Mouse (Mus musculus): ENCODE data around the gene Jmjd4.

The Jmjd4 gene

DNA sequence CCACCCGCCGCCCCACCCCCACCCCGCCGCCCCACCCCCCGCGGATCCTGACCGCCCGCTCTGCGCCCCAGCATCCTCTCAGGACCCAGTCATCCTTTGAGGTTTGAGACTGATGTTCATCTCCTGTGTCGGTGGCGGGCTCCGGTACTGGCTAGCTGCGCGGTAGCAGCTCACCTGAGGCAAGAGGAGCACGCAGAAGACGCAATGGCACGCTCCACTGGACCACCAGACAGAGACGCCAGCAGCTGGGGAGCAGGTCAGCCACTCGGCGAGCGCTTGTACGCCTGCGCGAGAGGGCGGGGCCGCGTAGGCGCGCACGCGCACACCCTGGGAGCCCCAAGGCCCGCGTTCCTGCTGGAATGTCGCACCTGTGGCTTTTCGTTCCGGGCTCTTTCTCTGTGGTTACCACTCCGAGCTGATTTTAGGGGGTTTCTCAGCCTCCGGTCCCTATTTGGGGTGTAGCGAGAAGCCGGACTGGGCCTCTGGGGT is at the start of gene Jmjd4:
Gene Jmjd4, plus strand, starts transcription at position 305 of the 489 bp plus-strand sequence.
- DNase-seq (ENCODE audit: extremely low read depth, low read depth, low spot score): no peak

DNA sequence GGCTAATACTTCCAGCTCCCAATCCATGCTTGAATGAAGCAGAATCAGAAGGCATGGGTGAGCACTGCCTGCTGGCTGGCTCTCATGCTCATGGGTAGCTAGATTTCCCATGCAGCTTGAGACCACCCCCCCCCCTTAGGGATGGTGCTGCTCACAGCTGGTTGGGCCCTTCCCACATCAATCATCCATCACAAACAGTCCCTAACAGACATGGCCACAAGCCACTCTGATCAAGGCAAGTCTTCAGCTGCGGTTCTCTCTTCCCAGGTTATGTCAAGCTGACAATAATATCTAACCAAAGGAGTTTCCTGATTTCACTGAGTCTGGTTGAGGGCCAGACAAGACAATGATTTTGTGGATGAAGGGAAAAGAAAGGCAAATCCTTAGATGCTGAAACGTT is 49.0 kb upstream of the Jmjd4 start:
- no peak for DNase-seq (ENCODE audit: extremely low read depth, low read depth, low spot score)

- DNase-seq (ENCODE audit: extremely low read depth, low read depth, low spot score): no peak
Observed at GRCm38 (mm10) chr11:59405761-59406160, 44.1 kb upstream of the Jmjd4 start.

DNA sequence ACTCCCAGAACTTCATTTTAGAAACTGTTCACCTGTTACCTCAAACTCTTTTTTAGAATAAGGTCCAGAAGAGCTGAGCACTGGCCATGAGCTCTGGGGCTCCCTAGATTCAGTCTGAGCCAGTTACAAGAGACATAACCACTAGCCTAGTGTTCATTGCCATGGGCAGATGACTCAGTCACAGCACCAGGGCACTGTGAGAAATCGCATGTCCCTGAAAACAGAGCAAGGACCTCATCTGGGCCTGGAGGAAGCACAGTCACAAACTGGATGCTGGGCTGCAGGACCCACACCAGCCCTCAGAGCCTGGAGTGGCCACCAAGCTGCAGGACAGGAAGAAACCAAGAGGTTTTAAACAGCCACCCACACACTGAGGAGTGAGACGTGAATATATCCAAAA is 39.0 kb upstream of the Jmjd4 start:
- no peak for DNase-seq (ENCODE audit: extremely low read depth, low read depth, low spot score)

DNA sequence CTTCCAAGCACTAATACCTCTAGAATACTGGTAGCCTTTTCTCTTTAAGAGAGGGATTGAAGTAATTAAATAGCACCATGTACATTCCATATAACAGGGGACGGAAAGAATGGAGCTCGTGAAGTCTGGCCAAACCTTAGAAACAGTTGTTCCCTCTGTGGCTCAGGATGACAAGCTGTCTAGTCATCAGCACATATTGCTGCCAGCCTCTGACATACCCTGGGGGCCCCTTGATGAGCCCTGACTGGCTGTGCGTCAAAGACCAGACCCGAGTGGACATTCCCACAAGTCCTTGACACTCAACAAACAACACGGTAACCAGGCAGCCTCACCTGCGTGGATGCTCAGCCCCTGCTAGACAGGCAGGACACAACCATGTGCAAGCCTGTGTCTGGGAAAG is 37.8 kb upstream of the Jmjd4 start:
- DNase-seq (ENCODE audit: extremely low read depth, low read depth, low spot score): no peak

DNA sequence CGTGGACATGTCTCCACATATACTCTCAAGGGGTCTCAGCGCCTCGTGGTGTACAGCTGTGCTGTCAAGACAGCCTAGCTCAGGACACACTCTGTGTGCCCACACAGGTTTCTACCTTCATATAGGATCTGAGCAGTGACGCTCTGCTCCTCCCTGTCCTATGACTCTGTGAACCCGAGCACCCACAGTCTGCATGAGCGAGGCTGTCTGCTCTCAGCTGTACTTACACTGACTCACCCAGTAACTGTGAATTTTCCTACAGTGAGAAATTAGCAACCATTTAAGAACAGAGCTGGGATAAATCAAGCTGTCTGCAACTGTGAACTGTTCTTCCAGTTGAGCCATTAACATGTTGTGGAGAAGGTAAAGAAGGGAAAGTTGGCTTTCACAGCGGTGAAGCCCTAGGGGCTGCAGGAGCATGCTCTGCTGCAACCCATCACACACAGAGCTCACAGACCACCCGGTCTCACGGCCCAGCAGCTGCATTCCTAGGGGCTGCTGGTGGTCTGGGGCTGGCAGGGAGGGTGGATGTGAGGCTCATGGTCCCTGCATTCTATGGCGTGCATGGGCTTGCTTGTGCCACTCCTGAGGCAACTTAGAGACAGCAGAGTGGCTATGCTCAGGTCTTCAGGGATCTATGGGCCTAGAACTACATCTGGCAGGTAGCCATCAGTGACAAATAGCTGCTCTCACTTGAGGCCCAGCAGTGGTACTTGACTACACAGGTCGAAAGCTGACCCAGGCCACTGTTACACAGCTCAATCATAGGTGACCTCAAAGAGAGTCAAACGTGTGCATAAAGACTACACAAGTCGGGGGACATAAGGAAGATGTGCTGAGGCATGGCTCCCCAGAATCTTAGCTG is 36.6 kb upstream of the Jmjd4 start:
- DNase-seq (ENCODE audit: extremely low read depth, low read depth, low spot score): no peak

GRCm38 (mm10) chr11:59418708-59419107 is 31.1 kb upstream of the Jmjd4 start:
- DNase-seq (ENCODE audit: extremely low read depth, low read depth, low spot score): no peak

DNA sequence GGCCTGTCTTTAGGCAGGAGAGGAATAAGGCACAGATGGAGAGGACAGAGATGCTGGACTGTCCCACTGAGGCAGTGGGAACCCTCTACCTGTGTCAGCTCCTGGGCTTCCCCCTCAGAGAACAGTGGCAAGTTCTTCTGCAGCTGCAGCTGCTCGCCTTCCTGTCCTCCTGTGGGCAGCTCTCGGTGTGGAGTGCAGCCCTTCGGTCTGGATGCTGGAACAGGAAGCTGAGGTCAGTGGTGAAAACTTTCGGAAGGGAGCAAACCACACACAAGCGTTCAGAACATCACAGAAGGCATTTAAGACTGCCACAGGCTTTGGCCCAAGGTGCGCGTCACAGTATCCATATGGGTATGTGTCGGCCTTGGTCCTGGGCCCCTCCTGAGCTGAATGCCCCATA is 28.4 kb upstream of the Jmjd4 start:
- DNase-seq (ENCODE audit: extremely low read depth, low read depth, low spot score): no peak

DNA sequence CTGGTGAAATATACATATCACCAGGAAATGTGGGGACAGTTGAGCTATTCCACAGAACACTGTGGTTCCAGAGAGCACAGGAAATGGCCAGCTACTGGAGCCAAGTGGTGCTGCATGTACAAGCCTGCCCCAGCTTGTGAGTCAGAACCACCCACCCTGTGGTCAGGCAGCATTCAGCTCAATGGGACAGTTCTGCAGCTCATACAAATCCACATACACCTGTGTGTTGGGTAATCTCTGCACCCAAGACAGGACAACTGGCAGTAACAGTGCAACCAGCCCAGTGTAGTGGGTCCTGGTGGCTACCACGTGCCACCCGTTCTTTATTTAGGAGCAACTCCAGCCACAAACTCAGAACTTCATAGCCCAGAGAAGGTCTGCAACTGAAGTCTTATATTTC is 27.9 kb upstream of the Jmjd4 start:
- DNase-seq (ENCODE audit: extremely low read depth, low read depth, low spot score): peak; percentile 52

GRCm38 (mm10) chr11:59423010-59423588 is 26.7 kb upstream of the Jmjd4 start:
- DNase-seq (ENCODE audit: extremely low read depth, low read depth, low spot score): no peak

DNA sequence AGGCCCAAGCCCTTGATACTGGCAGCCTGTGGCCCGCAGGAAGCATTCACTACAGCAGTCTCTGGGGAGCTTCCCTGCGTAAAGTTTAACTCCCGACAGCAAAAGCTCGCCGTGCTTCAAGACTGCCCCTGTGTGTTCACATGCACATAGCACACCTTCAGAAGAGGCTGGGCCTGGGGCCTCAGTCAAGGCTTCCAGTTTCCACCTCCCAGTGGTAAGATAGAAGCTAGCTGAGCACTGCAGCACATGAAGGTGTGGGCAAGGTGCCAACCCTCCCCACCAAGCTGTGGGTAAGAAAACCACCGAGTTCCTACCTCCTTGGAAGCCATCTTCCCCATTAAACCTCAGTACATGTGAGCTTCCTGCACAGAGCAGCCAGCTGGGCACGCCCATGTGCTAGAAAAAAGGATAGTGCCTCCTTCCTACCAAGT is 24.2 kb upstream of the Jmjd4 start:
- no peak for DNase-seq (ENCODE audit: extremely low read depth, low read depth, low spot score)

DNA sequence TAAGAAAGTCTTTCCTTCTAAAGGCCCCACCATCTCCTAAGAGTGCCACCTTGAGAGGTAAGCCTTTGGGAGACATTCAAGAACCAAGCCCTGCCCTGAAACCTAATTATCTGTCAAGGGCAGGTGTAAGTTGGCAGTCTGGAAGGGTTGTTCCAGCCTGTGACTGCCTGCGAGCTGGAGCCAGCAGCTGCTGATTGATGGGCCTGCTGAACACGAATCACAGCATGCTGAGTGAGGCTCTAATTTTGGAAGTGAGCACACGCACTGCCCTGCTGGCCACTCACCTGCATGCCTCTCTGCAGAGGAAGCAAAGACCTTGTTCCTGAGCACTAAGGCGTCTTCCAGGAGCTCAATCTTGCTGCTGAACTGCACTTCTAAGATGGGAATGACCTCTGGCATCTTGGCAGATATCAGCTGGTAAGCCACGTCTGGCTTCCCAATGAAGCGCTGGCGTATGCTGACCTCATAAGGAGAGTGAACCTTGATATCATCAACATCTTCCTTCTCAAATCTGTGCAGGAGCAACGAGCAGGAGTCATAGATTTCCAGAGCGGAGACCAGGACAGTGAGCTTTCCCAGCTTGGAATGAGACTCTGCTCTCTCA is 21.7 kb upstream of the Jmjd4 start:
- no peak for DNase-seq (ENCODE audit: extremely low read depth, low read depth, low spot score)

DNA sequence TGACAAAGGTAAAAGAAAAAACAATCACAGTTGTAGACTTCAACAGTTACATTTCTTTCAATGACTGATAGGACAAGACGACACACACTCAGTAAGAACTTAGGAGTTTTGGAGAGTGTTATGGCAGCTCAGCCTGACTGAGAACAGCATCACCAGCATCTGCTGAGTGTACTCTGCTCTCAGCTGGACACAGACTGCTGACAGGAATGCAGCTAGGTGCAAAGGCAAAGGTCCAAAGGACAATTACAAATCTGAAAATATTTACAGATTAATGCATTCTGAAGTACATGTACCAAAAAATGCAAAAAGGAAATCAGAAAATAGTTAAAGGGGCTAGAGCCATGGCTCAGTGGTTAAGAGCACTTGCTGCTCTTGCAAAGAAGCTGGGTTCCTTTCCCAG is 19.9 kb upstream of the Jmjd4 start:
- no peak for DNase-seq (ENCODE audit: extremely low read depth, low read depth, low spot score)

DNA sequence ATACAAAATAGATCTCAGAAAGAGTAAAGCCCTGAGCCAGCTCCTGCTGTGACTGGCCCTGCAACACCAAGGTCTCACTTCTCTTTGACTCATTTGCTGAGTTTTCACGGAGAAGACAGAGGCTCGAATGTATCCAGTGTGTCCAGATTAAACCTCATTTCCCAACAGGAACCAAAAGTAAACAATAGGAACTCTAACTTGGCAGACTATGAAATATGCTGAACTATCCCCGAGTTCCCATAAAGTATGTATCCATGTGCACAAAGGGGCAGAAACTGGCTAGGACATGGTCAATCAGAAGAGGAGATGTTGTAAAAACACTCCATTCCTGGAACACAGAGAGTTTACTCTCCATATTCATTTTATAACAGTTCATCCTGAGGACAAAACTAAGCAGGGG is 17.6 kb upstream of the Jmjd4 start:
- no peak for DNase-seq (ENCODE audit: extremely low read depth, low read depth, low spot score)

- no peak for DNase-seq (ENCODE audit: extremely low read depth, low read depth, low spot score)
Observed at GRCm38 (mm10) chr11:59437954-59438353, 11.9 kb upstream of the Jmjd4 start.

DNA sequence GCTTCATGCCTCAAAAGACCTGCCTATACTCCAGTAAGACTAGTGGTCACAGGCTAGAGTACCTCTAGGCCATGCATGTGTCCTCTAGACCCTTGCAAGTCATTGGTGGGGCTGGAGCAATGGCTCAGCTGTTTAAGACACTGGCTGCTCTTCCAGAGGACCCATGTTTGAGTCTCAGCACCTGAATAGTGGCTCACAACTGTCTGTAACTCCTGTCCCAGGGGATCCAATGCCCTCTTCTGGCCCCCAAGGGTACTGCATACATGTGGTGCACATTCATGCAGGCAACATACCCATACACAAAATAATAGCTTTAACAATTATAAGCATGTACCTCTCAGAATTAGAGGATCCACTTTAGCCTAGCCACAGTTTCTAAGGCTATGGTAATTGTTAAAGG is 6.7 kb upstream of the Jmjd4 start:
- no peak for DNase-seq (ENCODE audit: extremely low read depth, low read depth, low spot score)

- no peak for DNase-seq (ENCODE audit: extremely low read depth, low read depth, low spot score)
Observed at GRCm38 (mm10) chr11:59450230-59450771, 456 bp downstream of the Jmjd4 start.

- DNase-seq (ENCODE audit: extremely low read depth, low read depth, low spot score): no peak
Observed at GRCm38 (mm10) chr11:59451086-59451485, 1.2 kb downstream of the Jmjd4 start, which contains the start of gene Snap47. Gene Snap47 (minus strand): TSS chr11:59451186.

GRCm38 (mm10) chr11:59456346-59456745 is 6.5 kb downstream of the Jmjd4 start:
- DNase-seq (ENCODE audit: extremely low read depth, low read depth, low spot score): no peak

DNA sequence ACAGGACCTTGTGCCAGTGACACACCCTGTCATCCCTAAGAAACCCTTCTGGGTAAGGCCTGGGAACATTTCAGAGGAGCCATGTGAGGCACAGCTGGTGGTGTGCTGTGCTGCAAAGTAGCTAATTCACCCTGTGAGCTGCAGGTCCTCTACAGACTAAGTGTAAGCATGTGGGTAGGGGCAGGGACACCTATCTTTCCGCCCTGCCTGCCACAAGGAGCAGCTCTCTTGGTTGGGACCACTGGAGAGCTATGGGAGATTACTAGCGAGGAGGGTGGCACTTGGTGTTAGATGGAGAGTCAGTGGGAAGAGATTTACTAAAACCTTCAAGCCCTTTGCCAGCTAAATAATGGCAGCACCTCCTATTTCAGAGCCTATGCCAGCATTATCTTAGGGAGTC is 7.0 kb downstream of the Jmjd4 start:
- DNase-seq (ENCODE audit: extremely low read depth, low read depth, low spot score): no peak

DNA sequence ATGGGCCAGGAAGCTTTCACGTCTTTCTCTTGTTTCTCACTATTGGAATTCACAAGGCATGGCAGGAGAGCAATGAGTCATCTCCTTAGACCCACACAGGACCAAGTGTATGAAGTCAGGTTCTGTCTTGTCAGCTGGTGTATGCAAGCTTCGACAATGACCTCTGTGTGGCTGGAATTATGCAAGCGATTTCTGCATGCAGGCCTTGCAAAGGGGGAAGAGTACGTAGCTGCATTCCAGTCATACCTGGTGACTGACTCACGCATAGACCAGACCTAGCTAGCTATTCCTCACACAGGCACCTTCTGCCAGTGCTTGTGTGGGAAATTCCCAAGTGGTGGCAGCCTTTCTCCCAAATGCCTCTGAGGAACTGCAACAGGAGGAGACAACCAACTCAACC is 9.1 kb downstream of the Jmjd4 start:
- DNase-seq (ENCODE audit: extremely low read depth, low read depth, low spot score): peak; percentile 99

DNA sequence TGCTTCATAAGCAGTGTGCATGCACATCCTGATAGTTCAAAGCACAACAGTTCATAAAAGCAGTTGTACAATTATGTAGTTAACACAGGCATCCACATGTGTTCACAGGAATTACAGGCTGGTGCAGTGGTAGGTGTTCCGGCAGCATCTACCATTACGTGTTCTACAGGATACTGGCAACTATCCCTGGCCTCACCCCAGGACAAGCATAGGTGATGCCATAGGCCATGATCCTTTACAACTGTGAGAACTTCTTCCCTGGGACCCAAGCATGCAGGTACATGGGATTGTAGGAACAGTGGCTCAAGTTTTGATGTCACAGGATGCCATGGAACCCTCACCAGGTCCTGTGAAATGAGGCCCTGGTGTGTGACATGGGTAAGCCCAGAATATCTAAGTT is 10.6 kb downstream of the Jmjd4 start:
- DNase-seq (ENCODE audit: extremely low read depth, low read depth, low spot score): no peak
